Mouse (Mus musculus): ENCODE measurements around the gene Boll.

DNA sequence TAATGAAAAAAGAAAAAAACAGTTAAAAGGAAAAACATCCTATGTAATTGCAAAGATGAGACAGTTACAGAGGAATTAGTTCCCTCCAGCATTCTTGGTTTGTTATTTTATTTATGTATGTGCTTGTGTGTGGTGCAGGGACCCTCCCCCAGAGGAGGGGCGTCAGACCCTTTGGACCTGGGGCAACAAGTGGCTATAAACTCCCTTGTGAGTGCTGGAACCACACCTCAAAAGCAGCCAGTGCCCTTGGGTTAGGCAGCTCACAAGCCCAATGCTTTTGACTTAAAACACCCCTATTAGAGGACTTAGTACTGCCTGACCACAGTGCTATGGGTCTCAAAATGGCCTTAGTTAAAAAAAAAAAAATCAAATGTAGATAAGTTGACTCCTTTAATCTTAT, 135.9 kb downstream of the Boll start:
- TF ChIP-seq ZNF384 (IDR thresholded peaks at IDR 0.05; ENCODE audit: low read depth, low read length) (no peak), CHD2 (IDR thresholded peaks at IDR 0.05; ENCODE audit: low read depth, low read length) (no peak), MAFK (IDR thresholded peaks at IDR 0.05; ENCODE audit: insufficient read depth, low read depth, low read length) (no peak)
